Mouse (Mus musculus) G1E (cell line): ENCODE measurements around the gene Sdhb.

Experiments used
- CTCF ChIP-seq: IDR thresholded peaks from 2 replicates; pipeline ENCODE4 v1.5.1; 2012; ENCODE audit warnings: low read depth, low read length, inconsistent platforms, mixed read lengths
- TAL1 ChIP-seq: conservative IDR thresholded peaks from 2 replicates; pipeline ENCODE4 v1.6.1; 2012; ENCODE audit warnings: low read depth, low read length, inconsistent platforms, mixed read lengths

GRCm38 (mm10) chr4:140989447-140989846, 28.4 kb downstream of the Sdhb start:
- no peak for TF ChIP-seq CTCF
- TF ChIP-seq TAL1, result no peak
